Mouse (Mus musculus): ENCODE results near the gene Ltb.

Ltb gene

DNA sequence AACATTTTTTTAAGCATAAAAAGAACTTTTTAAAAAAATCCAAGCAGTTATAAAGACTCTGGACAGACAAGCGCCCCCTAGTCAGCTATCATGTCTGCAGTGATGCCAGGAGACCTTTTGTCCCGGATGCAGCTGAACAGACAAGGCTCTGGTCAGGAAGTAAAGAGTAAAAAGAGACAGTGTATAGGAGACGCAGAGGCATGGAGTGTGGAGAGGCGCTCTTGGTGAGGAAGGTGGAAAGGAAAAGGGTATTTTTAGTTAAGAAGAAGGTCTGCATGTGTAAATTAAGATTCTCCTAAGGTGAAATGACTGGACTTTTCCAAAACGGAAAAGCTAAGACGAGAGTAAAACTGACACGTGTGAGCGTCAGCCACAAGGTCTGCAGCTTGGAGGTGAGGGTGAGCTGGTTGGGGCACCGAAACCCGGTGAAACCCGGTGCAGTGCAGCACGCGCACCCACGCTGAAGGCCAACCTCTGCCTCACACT lies 32.4 kb downstream of the Ltb start:
- no peak for DNase-seq

DNA sequence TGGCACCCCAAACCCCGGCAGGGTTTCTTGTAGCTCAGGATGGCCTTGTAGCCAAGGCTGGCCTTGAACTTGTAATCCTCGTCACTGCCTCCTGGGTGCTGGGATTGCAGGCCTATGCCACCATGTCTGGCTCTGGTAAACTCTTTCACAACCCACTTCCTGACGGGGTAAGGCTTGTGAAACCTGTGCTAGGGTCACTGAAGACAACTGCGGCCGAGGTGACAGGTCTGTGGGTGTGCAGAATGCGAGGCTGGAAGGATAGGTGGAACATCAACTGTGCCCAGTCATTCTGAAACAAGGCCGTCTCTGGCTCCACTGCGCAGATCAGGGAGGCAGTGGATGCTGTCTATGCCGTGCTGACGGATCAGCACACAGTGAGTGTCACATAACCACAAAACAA lies 36.8 kb downstream of the Ltb start:
- no peak for DNase-seq

DNA sequence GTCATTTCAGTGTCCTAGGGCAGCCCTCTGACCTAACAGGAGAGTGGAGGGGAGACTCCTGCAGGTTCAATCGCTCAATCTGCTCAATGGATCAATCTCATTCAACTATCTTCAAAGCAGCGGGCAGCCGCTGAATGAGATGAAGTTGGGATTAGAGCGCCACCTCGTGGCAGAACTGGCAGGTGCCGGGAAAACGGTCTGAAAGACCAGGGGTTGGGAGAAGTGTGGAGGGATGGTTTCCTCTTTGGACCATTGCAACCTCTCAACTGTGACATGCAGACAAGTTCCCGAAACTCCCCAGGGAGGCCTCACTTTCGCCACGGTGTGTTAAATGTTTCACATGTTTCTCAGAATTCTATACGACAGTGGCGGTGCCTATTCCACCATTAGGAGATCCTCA lies 37.8 kb downstream of the Ltb start:
- DNase-seq, result peak; percentile 86 to 87

DNA sequence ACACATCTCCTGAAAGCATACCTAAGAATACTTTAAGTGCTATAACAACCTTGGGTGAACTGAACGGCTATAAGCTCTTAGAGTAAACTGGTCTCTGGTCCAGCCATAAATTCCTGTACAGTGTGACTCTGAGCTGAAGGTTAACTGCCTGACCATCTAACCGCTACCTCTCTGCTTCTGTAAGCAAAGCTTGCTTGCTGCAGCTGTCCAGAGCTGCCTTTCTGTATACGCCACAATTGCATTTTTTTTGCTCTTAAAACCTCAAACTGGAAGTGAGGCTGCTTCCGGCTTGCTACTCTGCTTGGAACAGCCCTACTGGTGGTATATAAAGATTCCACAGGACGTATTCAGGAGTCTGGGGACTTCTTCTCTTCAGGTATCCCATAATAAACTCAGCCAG lies 38.4 kb downstream of the Ltb start:
- DNase-seq, result no peak

DNA sequence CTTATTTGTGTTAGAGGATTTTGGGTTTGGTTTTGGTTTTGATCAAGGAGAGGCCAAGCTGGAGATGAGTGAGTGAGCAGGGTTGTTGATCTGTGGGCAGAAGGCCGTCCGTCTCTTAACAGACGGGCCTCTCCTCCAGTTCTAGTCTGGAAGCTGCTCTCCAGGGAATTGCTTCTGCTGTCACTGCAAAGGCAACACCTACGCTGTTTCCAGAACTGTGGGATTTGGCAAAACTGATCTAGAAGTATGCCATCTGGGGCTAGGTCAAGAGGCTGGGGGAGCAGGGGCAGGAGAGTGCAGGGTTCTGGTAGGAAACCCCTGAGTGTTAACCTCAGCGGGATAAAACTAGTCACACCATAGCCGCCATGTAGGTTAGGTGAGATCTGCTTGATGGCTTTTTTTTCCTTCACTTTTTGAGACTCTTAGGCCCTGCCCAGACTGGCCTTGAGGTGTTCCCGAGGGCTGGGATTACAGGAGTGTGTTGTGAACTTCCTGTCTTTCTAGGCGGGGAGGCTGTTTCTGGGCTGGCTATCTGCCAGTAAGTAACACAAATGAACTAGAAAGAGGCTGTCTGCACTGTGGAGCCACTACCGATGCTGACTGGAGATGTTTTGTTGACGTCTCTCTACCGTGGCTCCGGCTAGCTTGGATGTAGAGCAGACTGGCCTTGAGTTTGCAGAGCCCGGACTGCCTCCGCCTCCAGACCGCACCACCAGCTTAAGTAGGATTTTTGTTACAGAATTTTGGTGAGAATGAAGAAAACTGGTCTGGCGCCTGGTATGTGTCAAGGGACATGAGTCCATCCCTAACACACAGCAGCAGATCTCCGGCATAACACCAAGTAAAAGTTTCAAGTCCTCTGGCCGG lies 39.1 kb downstream of the Ltb start, which contains the start of gene Atp6v1g2:
Gene Atp6v1g2, plus strand, starts transcription at position 547 of the 867 bp plus-strand sequence.
- DNase-seq, result no peak

DNA sequence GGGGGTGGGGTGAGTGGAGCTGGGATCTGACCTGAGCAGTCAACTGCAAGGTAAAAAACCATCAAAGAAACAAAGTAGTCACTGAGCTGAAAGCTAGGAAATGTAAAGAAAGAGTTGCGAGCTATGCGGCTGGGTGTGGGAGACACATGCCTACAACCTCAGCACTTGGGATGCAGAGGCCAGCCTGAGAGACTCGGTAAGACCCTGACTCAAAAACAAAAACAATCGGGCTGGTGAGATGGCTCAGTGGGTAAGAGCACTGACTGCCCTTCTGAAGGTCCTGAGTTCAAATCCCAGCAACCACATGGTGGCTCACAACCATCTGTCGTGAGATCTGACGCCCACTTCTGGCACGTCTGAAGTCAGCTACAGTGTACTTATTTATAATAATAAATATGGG lies 39.9 kb downstream of the Ltb start:
- peak in 1 of 2 experiments; percentile 2 for DNase-seq

DNA sequence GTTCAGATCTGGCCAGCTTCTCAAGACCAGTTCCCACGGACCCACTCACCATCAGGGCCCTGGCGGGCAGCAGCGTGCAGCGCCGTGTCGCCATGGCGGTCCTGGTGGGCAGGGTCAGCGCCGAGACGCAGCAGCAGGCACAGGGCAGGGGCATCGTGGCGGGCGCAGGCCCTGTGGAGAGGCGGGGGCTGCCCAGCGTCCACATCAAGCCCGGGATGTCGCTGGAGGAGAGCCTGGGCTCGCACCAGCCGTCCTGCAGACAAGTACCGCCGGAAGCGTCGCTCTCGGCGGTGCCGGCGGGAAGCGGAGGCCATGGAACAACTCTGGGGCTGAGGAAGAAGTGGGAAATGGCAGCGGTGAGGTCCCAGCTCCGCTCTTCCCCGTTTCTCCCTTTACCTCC lies 40.7 kb downstream of the Ltb start:
- peak in 1 of 2 experiments; percentile 32 for DNase-seq

DNA sequence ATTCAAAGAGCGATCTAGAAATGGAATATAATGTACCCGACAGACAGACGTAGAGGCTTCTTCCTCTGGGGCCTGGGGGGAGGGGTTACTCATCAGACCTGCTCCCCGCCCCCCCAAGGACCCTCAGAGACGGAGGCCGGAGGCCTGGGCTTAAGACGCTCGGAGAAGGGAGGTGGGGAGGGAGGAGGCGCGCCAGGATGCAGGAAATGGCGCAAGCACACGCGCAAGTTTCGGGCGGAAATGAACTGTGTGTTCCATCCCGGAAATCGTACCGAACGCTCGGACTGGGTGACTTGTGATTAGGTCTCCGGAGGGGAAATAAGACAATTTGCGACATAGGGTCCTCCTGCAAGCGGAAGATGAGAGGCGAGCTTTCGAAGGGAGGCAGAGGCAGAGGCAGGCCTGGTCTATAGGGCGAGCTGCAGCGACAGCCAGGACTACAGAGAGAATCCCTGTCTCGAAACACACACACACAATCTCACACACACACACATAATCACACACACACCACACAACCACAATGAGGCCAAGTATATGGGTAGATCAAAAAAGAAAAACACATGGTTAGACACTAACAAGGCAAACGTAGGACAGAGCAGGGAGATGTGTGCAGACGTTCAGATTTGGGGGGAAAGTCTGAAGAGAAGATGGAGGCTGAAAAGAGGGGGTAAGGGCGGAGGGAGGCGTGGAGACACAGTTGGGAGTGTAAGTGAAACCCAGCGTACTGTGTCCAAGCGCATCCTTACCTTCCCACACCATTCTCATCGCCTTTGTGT lies 41.6 kb downstream of the Ltb start, which contains the start of gene Nfkbil1:
Gene Nfkbil1, minus strand, starts transcription at position 179 of the 776 bp plus-strand sequence.
- DNase-seq, result peak; percentile 88 to 90

DNA sequence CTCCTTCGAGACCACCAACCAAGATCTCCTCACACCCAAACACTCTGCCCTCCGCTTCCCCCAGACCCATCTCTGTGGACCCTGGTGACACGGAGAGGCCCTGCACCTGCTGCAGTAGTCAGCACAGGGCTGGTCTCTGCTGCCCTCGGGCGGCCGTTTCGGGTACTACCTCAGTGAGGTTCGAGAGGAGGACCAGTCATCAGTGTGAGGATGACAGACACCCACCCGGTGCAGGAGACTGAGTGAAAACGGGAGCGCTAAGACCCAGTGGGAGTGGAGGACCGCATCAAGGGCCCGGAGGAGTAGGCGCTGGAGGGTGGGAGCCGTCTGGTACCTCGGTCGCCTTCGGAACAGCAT lies 42.1 kb downstream of the Ltb start:
- peak; percentile 100 for DNase-seq

DNA sequence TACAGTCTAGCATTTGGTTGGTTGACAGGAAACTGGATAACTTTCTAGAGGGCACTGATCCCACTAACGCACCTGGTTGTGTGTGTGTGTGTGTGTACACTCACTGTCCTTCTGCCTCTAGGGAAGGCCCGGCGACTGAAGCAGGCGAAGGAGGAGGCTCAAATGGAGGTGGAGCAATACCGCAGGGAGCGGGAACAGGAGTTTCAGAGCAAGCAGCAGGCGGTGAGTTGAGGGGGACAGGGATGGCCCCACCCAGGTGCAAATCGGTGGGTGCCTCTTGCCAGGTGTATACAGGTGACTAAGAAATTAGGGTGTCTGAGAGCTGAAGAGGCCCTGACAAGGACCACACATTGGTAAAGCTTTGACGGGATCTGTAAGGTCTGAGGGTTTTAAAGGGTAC lies 42.8 kb downstream of the Ltb start:
- peak; percentile 41 to 55 for DNase-seq

DNA sequence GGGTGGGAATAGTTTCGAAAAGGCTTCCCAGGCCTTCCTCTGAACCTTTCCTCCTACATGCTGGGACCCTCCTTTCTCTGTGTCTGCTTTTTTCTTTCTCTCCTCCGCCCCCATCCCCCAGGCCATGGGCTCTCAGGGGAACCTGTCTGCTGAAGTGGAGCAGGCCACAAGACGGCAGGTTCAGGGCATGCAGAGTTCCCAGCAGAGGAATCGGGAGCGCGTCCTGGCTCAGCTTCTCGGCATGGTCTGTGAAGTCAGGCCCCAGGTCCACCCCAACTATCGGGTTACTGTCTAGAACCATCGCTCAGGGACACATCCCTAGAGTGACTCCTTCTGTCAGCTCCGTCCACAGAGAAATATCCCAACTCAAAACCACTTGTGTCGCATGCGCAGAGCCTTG lies 43.3 kb downstream of the Ltb start:
- DNase-seq, result peak in 1 of 2 experiments; percentile 11

DNA sequence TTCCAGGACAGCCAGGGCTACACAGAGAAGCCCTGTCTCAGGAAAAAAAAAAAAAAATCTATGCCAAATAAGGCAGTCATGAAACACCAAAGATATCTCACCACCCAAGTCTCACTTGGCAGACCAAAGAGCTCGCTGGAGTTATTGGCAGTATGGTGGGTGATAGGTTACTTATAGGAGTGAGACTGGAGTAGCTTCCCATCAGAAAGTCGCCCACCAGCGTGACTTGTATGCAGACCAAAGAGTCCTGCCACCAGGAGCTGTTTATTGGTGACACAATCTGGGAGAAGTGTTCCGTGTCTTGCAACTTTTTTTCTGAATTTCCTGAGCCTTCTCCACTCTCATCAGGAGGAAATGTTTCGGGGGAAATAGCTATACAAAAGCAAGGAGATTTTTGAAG lies 45.5 kb downstream of the Ltb start:
- DNase-seq, result peak in 1 of 2 experiments; percentile 8

DNA sequence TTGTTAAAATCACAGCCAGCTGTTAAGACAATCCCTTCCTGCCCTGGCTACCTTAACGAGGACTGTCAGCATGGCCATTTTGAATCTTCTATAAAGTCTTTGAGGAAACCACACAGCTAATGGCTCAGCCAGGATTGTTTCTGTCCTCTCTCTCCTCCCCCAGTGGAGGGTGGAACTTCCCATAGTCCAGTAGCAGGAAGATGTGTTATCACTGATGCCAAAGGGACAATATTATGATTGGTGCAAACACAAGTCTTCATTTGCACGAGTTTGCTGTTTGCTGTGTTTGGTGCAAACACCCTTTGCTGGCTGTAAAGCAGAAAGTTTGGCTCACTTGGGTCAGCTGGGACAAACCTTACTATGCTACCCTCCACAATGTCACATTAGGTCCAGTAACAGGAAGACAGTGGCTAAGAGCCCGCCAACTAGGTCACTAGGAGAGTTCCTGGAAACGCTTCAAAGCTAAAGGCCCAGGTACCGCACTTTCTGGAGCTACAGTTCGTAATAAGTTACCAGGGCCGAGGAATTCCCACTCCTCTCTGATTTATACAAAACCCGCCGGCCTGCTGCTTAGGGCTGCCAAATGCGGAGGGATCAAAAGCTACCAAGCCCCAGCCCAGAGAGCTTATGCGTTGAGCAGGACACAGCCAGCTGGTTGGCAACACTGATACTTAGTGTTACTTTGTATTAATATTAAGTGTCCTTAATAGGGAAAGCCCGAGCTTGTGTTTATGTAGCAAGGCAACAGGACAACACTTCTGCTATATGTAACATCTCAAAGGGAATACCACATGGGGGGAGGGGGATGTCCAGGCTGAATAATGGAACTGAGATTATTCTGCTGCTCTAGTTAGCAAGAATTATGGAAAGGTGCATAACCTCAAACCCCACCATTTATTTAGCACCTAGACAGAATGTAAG lies 46.4 kb downstream of the Ltb start:
- no peak for DNase-seq

DNA sequence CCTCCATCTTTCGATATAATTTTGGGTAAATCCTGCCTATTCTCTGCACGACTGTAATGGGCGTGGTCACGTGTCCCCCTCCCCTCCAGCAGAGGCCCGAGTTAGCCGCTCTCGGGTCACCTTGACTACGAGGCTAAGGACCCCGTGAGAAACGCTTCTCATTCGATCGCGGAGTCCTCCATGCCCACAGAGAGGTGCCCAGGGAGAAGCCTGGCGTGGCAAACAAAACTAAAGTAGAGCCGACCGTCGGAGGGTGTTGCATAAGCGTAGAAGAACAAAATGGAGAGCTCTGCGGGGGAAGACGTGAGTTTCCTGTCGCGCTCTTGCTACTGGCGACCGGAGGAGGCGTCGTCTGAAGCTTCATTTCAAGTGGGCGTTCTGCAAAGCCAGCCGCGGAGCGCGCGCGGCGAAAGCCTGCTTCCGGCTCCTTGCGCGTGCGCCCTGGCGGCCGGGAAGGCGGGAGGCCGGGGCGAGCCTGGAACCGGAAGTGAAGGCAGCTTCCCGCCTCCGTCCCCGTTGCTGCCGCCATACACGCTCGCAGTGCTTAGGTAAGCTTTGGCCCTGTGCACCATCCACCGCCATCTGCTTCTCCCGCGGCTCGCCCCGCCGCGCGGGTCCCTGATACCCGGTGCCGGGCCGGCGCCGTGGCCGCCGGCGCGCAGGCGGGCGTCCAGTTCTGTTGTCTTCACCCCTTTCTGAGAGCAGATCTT lies 47.2 kb downstream of the Ltb start, which contains the start of gene Ddx39b:
Gene Ddx39b, plus strand, starts transcription at position 442 of the 710 bp plus-strand sequence.
- peak; percentile 95 to 96 for DNase-seq

DNA sequence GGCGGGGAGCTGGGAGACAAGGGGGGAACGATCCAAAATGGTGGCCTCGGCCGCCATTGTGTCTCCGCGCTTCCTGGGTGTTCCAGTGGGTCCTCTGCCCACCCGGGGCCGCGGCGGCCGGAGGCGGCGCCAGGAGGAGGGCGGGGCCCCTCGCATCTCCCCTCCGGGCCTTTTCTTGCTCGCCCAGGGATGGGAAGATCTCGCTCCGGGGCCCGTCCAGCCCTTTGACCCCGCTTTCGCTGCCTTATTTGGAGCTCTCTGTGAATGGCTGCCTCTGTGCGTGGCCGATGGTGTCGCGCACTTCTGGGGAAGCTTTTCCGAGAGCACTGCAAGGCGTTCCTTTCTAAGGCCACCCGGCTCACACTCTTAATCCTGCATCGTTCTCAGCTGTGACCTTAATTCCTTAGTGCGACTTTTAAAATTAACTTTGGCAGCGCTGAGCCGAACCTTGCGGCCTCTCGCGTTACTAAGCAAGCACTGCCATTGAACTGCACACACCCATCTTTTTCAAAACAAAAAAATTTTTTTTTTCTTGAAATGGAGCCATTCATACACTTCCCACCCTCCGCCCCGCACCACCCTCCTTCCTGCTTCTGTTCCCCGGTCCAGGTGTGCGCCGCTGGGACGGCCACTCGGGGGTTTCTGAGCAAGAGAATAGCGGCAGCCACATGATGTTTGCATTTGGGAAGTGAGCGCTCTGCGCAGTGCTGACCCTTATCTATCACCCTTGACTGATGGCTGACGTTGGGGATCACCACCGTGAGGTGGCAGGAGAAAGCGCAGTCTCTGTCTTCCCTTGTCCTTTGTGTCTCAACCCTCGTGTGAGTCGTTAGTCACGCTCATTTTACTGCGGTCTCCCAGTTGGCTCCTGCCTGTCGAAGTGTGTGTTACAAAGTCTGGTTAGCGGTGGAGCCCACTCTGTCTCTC lies 48.0 kb downstream of the Ltb start:
- DNase-seq, result peak in 1 of 2 experiments; percentile 35

DNA sequence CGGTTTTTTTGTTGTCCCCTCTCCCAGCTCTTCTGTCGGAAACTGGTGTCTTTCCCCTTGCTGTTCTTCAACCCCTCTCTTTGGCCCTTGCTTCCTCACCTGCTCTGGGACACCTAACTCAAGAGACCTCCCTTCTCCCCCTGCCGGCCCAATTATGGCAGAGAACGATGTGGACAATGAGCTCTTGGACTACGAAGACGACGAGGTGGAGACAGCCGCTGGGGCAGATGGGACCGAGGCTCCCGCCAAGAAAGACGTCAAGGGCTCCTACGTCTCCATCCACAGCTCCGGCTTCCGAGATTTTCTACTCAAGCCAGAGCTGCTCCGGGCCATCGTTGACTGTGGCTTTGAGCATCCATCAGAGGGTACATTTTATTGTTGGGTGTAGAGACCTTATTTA lies 48.8 kb downstream of the Ltb start:
- DNase-seq, result peak; percentile 66 to 68

DNA sequence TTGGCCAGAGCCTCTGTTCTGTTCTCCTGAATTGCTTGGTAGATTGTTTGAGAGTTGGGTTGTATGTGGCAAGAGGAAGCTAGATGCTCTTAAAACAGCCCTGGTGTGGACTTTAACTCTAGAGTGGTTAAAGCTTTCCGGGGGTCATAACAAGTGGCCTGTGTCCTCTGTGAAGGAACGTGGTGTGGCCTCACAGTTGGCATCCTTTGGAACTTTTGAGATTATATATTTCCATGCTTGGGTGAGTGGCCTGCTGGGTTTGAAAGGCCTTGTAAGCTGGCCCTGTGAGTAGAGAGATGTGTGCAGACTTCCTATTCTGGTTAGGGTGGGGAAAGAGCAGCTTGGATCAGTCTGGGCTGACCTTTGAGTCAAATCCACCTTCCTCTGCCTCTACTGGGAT lies 50.8 kb downstream of the Ltb start:
- DNase-seq, result no peak

Data from cerebellum, postnatal 36 days (tissue).